Mouse (Mus musculus) ES-E14 (cell line): ENCODE data around the gene Gm49396.

Experiments
- CHD2 ChIP-seq: IDR thresholded peaks from 2 replicates; pipeline ENCODE4 v1.6.1; 2014; ENCODE audit warnings: mild to moderate bottlenecking, low read depth, low read length, inconsistent platforms
- HCFC1 ChIP-seq: IDR thresholded peaks from 2 replicates; pipeline ENCODE4 v1.6.1; 2012; ENCODE audit warnings: low read length, inconsistent platforms, borderline replicate concordance; ENCODE audit not compliant: insufficient read depth
- MAFK ChIP-seq: IDR thresholded peaks from 2 replicates; pipeline ENCODE4 v1.6.1; 2014; ENCODE audit warnings: mild to moderate bottlenecking, low read depth, low read length, inconsistent platforms; ENCODE audit not compliant: insufficient read depth

DNA sequence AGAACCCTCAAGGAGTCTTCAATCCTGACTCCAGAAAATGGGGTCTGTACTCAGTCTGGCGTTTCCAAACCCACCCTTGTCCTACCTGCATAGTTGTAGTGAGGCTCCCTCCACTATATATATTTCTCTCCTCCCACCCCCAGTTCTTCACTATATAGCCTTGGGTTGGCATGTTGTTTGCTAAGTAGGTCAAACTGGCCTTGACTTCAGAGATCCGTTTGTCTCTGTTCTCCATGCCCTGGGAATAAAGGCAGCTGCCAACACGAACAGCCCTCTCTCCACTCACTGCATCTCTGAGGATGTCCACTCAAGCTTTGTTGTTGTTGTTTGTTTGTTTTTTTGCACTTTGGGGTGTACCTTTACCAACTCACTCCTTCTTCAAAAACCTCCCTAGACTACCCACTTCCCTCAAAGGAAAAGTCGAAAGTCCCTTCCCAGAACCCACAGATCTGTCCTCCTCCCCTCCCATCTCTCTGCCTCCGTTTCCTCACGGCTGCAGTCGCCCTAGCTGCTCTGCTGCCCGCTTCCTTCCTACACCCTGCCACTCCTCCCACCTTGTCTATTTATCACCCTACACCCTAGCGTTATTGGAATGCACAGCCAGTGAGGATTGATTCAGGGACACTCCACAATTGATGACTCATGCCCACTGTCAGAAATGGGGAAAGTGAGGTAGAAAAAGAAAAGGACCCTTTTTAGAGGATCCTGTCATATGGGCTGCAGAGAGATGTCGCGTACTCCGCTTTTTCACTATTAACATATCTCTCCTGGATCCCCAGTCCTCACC, 4.3 kb upstream of the Gm49396 start:
- TF ChIP-seq CHD2 (no peak), MAFK (no peak), HCFC1 (no peak)
